In genomic region chr9:60160855-60161254, GRCm38 (mm10) we compare ENCODE assay signal across 16 mouse cellular contexts.
DNase-seq lines count a peak whose midpoint lies in the region; ATAC-seq lines count a peak whose summit lies in the region.
"Had no signal": no experiment of that assay in that cellular context is flagged by ENCODE, and none has a peak within 500 bp of the region (broad histone marks: within the 10 kb centered on the region; RNA-seq: fewer than 3 reads in every experiment).

No protein-coding gene starts in this region.

- intact Hi-C loops in left cerebral cortex, postnatal 14 days (cut with DNase I), result no loop called here

- H3K27me3 ChIP-seq in heart, embryonic 10.5 days (ENCODE audit: insufficient read depth, poor library complexity, severe bottlenecking), result no peaks in the 10 kb centered on the region
- no peaks in the 10 kb centered on the region for H3K27me3 ChIP-seq in hindbrain, embryonic 14.5 days (ENCODE audit: control insufficient read depth, insufficient read depth, low read length)
- H3K27me3 ChIP-seq in neural tube, embryonic 13.5 days, result no peaks in the 10 kb centered on the region
- H3K27me3 ChIP-seq: heart, embryonic 13.5 days had no signal

- H3K36me3 ChIP-seq in heart, embryonic 10.5 days, result no peaks in the 10 kb centered on the region
- H3K36me3 ChIP-seq in hindbrain, embryonic 14.5 days (replicated peaks; ENCODE audit: control insufficient read depth, insufficient read depth), result no peaks in the 10 kb centered on the region
- H3K36me3 ChIP-seq in neural tube, embryonic 13.5 days, result no peaks in the 10 kb centered on the region
- H3K36me3 ChIP-seq: heart, embryonic 13.5 days; midbrain, embryonic 10.5 days had no signal

- H3K9ac ChIP-seq in hindbrain, embryonic 14.5 days, result no peak overlapping the region
- H3K9ac ChIP-seq in neural tube, embryonic 13.5 days, result no peak overlapping the region
- H3K9ac ChIP-seq: heart, embryonic 13.5 days had no signal

- DNase-seq in heart, postnatal 4 days, result peak; percentile 13
- DNase-seq in heart, embryonic 10.5 days (ENCODE audit: low spot score), result no peak
- peak; percentile 28 for DNase-seq in lung, postnatal 10 days
- DNase-seq in lung, postnatal 36 days, result no peak
- no peak for DNase-seq in hindbrain, embryonic 14.5 days (ENCODE audit: low spot score)
- no peak for DNase-seq in adrenal gland, adult 2 months
- no peak for DNase-seq in left cerebral cortex, postnatal 14 days (ENCODE audit: low spot score in 2 of 2)
- DNase-seq: cerebellum, adult 11-12 months; kidney, adult 2 months; liver; lung, adult 2 months; right cerebral cortex, postnatal 25 days; thymus, adult 18-20 months had no signal

- no peak overlapping the region for H3K27ac ChIP-seq in heart, embryonic 10.5 days
- H3K27ac ChIP-seq in hindbrain, embryonic 14.5 days, result peak overlapping the region; percentile 28; the same call in 1 of the 2 replicates
- H3K27ac ChIP-seq in neural tube, embryonic 13.5 days (replicated peaks), result peak overlapping the region; percentile 65
- H3K27ac ChIP-seq: heart, embryonic 13.5 days; midbrain, embryonic 10.5 days had no signal

- 48% methylated on average over 5 of the region's 5 CpGs for WGBS in heart, embryonic 10.5 days
- WGBS in hindbrain, embryonic 14.5 days, result 35% methylated on average over 5 of the region's 5 CpGs
- 5% methylated on average over 5 of the region's 5 CpGs for WGBS in neural tube, embryonic 13.5 days

- H3K4me1 ChIP-seq in heart, embryonic 10.5 days, result no peaks in the 10 kb centered on the region
- peaks cover 4% of the 10 kb centered on the region; the same call in 1 of the 2 replicates for H3K4me1 ChIP-seq in hindbrain, embryonic 14.5 days (replicated peaks; ENCODE audit: control insufficient read depth, insufficient read depth, low read length)
- H3K4me1 ChIP-seq in neural tube, embryonic 13.5 days (replicated peaks), result peaks cover 23% of the 10 kb centered on the region

- no peaks in the 10 kb centered on the region for H3K9me3 ChIP-seq in heart, embryonic 10.5 days
- H3K9me3 ChIP-seq in hindbrain, embryonic 14.5 days (ENCODE audit: control insufficient read depth, low read length), result no peaks in the 10 kb centered on the region
- H3K9me3 ChIP-seq in neural tube, embryonic 13.5 days, result no peaks in the 10 kb centered on the region; the same call in 1 of the 2 replicates
- H3K9me3 ChIP-seq: heart, embryonic 13.5 days; midbrain, embryonic 10.5 days had no signal

- no peak for ATAC-seq in hindbrain, embryonic 14.5 days (ENCODE audit: low FRiP score)
- ATAC-seq in neural tube, embryonic 13.5 days (ENCODE audit: low read depth), result peak; percentile 67

- no peak overlapping the region for H3K4me2 ChIP-seq in hindbrain, embryonic 14.5 days (replicated peaks)
- no peak overlapping the region for H3K4me2 ChIP-seq in neural tube, embryonic 13.5 days
- H3K4me2 ChIP-seq: heart, embryonic 13.5 days had no signal

- no peak overlapping the region for H3K4me3 ChIP-seq in heart, embryonic 10.5 days
- H3K4me3 ChIP-seq in hindbrain, embryonic 14.5 days (replicated peaks; ENCODE audit: low read length), result no peak overlapping the region
- no peak overlapping the region for H3K4me3 ChIP-seq in neural tube, embryonic 13.5 days
- H3K4me3 ChIP-seq: heart, embryonic 13.5 days; midbrain, embryonic 10.5 days had no signal

Comparison
In these comparisons a context has a peak if more than half of its experiments do, and no peak if none do; other contexts are left out.
1. DNase-seq: peak in heart, postnatal 4 days (single experiment) and lung, postnatal 10 days (single experiment); none in heart, embryonic 10.5 days (single experiment), lung, postnatal 36 days (single experiment), hindbrain, embryonic 14.5 days (single experiment), adrenal gland, adult 2 months (single experiment) and left cerebral cortex, postnatal 14 days (0 of 2).